Mouse (Mus musculus) liver, adult 2 months (tissue): ENCODE data around the gene Tcf7l1. TPM values are rescaled to one million over a fixed set of nuclear protein-coding genes. Genes with fewer than 3 reads are reported as not detected.

Experiments used
- DNase-seq: peaks from one replicate; pipeline ENCODE4 v3.0.0-alpha.2; 2011; ENCODE audit warnings: low read depth, low spot score; ENCODE audit errors: extremely low read depth
- H3K27ac ChIP-seq: fragments of 200-500 bp; replicated peaks from 2 replicates; pipeline ENCODE4 v1.5.1; 2012; ENCODE audit warnings: low read depth, mild to moderate bottlenecking, control low read depth, inconsistent platforms, low read length; ENCODE audit not compliant: insufficient read depth
- H3K27me3 ChIP-seq: fragments of 200-500 bp; 2 replicates; pipeline ENCODE4 v1.6.1; 2012; ENCODE audit warnings: mild to moderate bottlenecking, moderate library complexity, low read length, inconsistent platforms; ENCODE audit not compliant: control insufficient read depth, insufficient read depth
- H3K36me3 ChIP-seq: fragments of 200-500 bp; 2 replicates; pipeline ENCODE4 v1.6.1; 2012; ENCODE audit warnings: low read length, inconsistent platforms; ENCODE audit not compliant: control insufficient read depth, insufficient read depth
- H3K4me1 ChIP-seq: fragments of 200-500 bp; 2 replicates; pipeline ENCODE4 v1.6.1; 2011; ENCODE audit warnings: low read length; ENCODE audit not compliant: control insufficient read depth, insufficient read depth
- H3K4me3 ChIP-seq: fragments of 200-500 bp; 2 replicates; pipeline ENCODE4 v1.5.1; 2011; ENCODE audit warnings: low read depth, mild to moderate bottlenecking, control low read depth, low read length, moderate library complexity; ENCODE audit not compliant: insufficient read depth
- H3K79me2 ChIP-seq: fragments of 200-500 bp; 2 replicates; pipeline ENCODE4 v1.6.1; 2012; ENCODE audit warnings: inconsistent platforms, mild to moderate bottlenecking, low read length, moderate library complexity; ENCODE audit not compliant: control insufficient read depth, insufficient read depth
- H3K9ac ChIP-seq: fragments of 200-500 bp; 2 replicates; pipeline ENCODE4 v1.6.1; 2012; ENCODE audit warnings: low read depth, mild to moderate bottlenecking, control low read depth, inconsistent platforms, low read length
- CTCF ChIP-seq: fragments of 200-500 bp; IDR thresholded peaks from 2 replicates; pipeline ENCODE4 v1.5.1; 2011; ENCODE audit warnings: low read depth, low read length, control low read depth
- POLR2A ChIP-seq: fragments of 200-500 bp; IDR thresholded peaks from 2 replicates; pipeline ENCODE4 v1.6.1; 2011; ENCODE audit warnings: low read length, control low read depth; ENCODE audit not compliant: insufficient read depth; ENCODE audit errors: extremely low read depth
- WGBS: fragments of 180-500 bp; shearing (Covaris S2); methylation state at CpG from one replicate; pipeline ENCODE4 v1.1.7; 2018; 5-methylcytosine and 5-hydroxymethylcytosine counted together
- polyA plus RNA-seq: library from polyadenylated mRNA; depleted of rRNA; stranded (reverse); fragments of >200 nt; gene quantifications from 2 replicates; pipeline ENCODE4 v1.2.3, GENCODE M21; 2012
- total RNA-seq: library from RNA; depleted of rRNA; stranded (reverse); fragments of >200 nt; gene quantifications from 2 replicates; pipeline ENCODE4 v1.2.3, GENCODE M21; 2014

The Tcf7l1 gene
- total and polyA plus RNA-seq, 2 experiments = 0.92 to 6.9 TPM

- H3K4me1 ChIP-seq = peaks cover 14% of the 10 kb centered on the region
- no peak overlapping the region for H3K4me3 ChIP-seq
- H3K9ac ChIP-seq = peak overlapping the region; percentile 6; the same call in 1 of the 2 replicates
- peak overlapping the region; percentile 96; the same call in 1 of the 2 replicates for H3K27ac ChIP-seq
- DNase-seq = no peak
- H3K36me3 ChIP-seq = peaks cover 41% of the 10 kb centered on the region
- peaks cover 3% of the 10 kb centered on the region; the same call in 1 of the 2 replicates for H3K79me2 ChIP-seq
- no peaks in the 10 kb centered on the region for H3K27me3 ChIP-seq
- no peak for TF ChIP-seq CTCF
- no peak for TF ChIP-seq POLR2A
- 89% methylated on average over 12 of the region's 12 CpGs for WGBS
Observed at GRCm38 (mm10) chr6:72600771-72601170, 188.3 kb downstream of the Tcf7l1 start.

- Histone ChIP-seq H3K4me3 (no peak overlapping the region), H3K27ac (peak overlapping the region; percentile 96), H3K4me1 (peaks cover 14% of the 10 kb centered on the region), H3K27me3 (no peaks in the 10 kb centered on the region), H3K9ac (peak overlapping the region; percentile 77; the same call in 1 of the 2 replicates), H3K79me2 (peaks cover 6% of the 10 kb centered on the region; the same call in 1 of the 2 replicates), H3K36me3 (peaks cover 36% of the 10 kb centered on the region)
- DNase-seq = peak; percentile 78
- 29% methylated on average over 6 of the region's 6 CpGs for WGBS
- 0 out of 2 replicates have a peak, but pooled peaks have one; percentile 18 for TF ChIP-seq POLR2A
- no peak for TF ChIP-seq CTCF
Observed at GRCm38 (mm10) chr6:72600216-72600615, 188.8 kb downstream of the Tcf7l1 start.

GRCm38 (mm10) chr6:72598791-72599557, 190.1 kb downstream of the Tcf7l1 start:
- peaks cover 14% of the 10 kb centered on the region for H3K4me1 ChIP-seq
- no peaks in the 10 kb centered on the region for H3K27me3 ChIP-seq
- peak; percentile 77 for DNase-seq
- H3K9ac ChIP-seq = peak overlapping the region; percentile 93
- H3K36me3 ChIP-seq = peaks cover 24% of the 10 kb centered on the region; the same call in 1 of the 2 replicates
- H3K4me3 ChIP-seq = peak overlapping the region; percentile 75
- 8% methylated on average over 12 of the region's 12 CpGs for WGBS
- TF ChIP-seq POLR2A = no peak
- no peak for TF ChIP-seq CTCF
- H3K79me2 ChIP-seq = peaks cover 8% of the 10 kb centered on the region; the same call in 1 of the 2 replicates
- peak overlapping the region; percentile 96 for H3K27ac ChIP-seq

GRCm38 (mm10) chr6:72597956-72598753, 190.9 kb downstream of the Tcf7l1 start, which contains the start of the genes Elmod3 and Retsat:
Gene Elmod3 (minus strand): TSS chr6:72598413.
Gene Retsat (plus strand): TSS chr6:72598475.
- WGBS = under 1% methylated on average over 38 of the region's 38 CpGs
- no peak for TF ChIP-seq CTCF
- peak; percentile 99 for TF ChIP-seq POLR2A
- Histone ChIP-seq H3K4me1 (peaks cover 14% of the 10 kb centered on the region), H3K27me3 (no peaks in the 10 kb centered on the region), H3K79me2 (0 out of 2 replicates have a peak, but pooled peaks cover 5% of the 10 kb centered on the region), H3K4me3 (peak within 1 kb of the TSS; percentile 80), H3K36me3 (peaks cover 15% of the 10 kb centered on the region; the same call in 1 of the 2 replicates), H3K27ac (peak within 1 kb of the TSS; percentile 96), H3K9ac (peak within 1 kb of the TSS; percentile 93)
- DNase-seq = peak; percentile 99

GRCm38 (mm10) chr6:72597083-72597874, 191.8 kb downstream of the Tcf7l1 start:
- Histone ChIP-seq H3K27me3 (no peaks in the 10 kb centered on the region), H3K9ac (peak overlapping the region; percentile 80), H3K27ac (peak overlapping the region; percentile 87), H3K79me2 (0 out of 2 replicates have a peak, but pooled peaks cover 5% of the 10 kb centered on the region), H3K36me3 (peaks cover 8% of the 10 kb centered on the region; the same call in 1 of the 2 replicates), H3K4me3 (peak overlapping the region; percentile 80), H3K4me1 (peaks cover 18% of the 10 kb centered on the region)
- TF ChIP-seq POLR2A (no peak), CTCF (no peak)
- 14% methylated on average over 13 of the region's 13 CpGs for WGBS
- no peak for DNase-seq
